In genomic region chr5:17575183-17575495, GRCm38 (mm10) we compare ENCODE assay signal across 8 mouse cellular contexts. TPM values are rescaled to one million over a fixed set of nuclear protein-coding genes. Genes with fewer than 3 reads are reported as not detected.
A peak's percentile ranks its signal among the peaks of the same experiment; 100 is the strongest.
DNase-seq lines count a peak whose midpoint lies in the region; ATAC-seq and TF ChIP-seq lines count a peak whose summit lies in the region.

No protein-coding gene starts in this region.

- intact Hi-C loops in left cerebral cortex, postnatal 36 days (cut with DNase I), result loop anchor here (5.0 to 10.0 kb wide), 2 partner anchors 463 to 620 kb away; no protein-coding TSS in a partner anchor

- H3K9me3 ChIP-seq in intestine, postnatal 0 days (ENCODE audit: control insufficient read depth), result no peaks in the 10 kb centered on the region

- TF ChIP-seq POLR2A in embryonic fibroblast, embryonic 13.5 days (IDR thresholded peaks at IDR 0.05; ENCODE audit: low read depth, low read length), result no peak
- TF ChIP-seq POLR2A in olfactory bulb, adult 2 months (IDR thresholded peaks at IDR 0.05; ENCODE audit: insufficient read depth, low read depth, low read length), result no peak

- no peaks in the 10 kb centered on the region for H3K36me3 ChIP-seq in intestine, postnatal 0 days (ENCODE audit: control insufficient read depth, insufficient read depth)

- no peak for DNase-seq in layer of hippocampus, adult 2 months (ENCODE audit: low spot score in 2 of 2)
- DNase-seq in layer of hippocampus, postnatal 14 days (ENCODE audit: low spot score in 2 of 2), result no peak
- no peak for DNase-seq in cerebellum, postnatal 10 days
- no peak for DNase-seq in left cerebral cortex, postnatal 36 days (ENCODE audit: low spot score in 2 of 2)
- no peak for DNase-seq in spleen, adult 12 weeks (ENCODE audit: low spot score)

- TF ChIP-seq CTCF in layer of hippocampus, adult 2 months (conservative IDR thresholded peaks at IDR 0.05), result no peak
- TF ChIP-seq CTCF in embryonic fibroblast, embryonic 13.5 days (IDR thresholded peaks at IDR 0.05; ENCODE audit: borderline replicate concordance, insufficient read depth, low read length), result no peak
- TF ChIP-seq CTCF in intestine, postnatal 0 days (IDR thresholded peaks at IDR 0.05; ENCODE audit: low read depth), result no peak
- no peak for TF ChIP-seq CTCF in olfactory bulb, adult 2 months (IDR thresholded peaks at IDR 0.05; ENCODE audit: insufficient read depth, low read depth, low read length)

- peak overlapping the region; percentile 63 for H3K9ac ChIP-seq in intestine, postnatal 0 days (ENCODE audit: low read depth, low read length)

- peaks cover 2% of the 10 kb centered on the region for H3K4me1 ChIP-seq in embryonic fibroblast, embryonic 13.5 days (ENCODE audit: control insufficient read depth, insufficient read depth, low read length)
- no peaks in the 10 kb centered on the region for H3K4me1 ChIP-seq in intestine, postnatal 0 days (replicated peaks; ENCODE audit: control insufficient read depth, insufficient read depth, low read length)
- no peaks in the 10 kb centered on the region for H3K4me1 ChIP-seq in olfactory bulb, adult 2 months (ENCODE audit: control insufficient read depth, insufficient read depth, low read length)

- 14% methylated on average over 7 of the region's 7 CpGs for WGBS in intestine, postnatal 0 days
- WGBS in olfactory bulb, adult 2 months, result 26% methylated on average over 7 of the region's 7 CpGs

- peak overlapping the region; percentile 77 for H3K4me2 ChIP-seq in intestine, postnatal 0 days (replicated peaks; ENCODE audit: low read depth)

- H3K27me3 ChIP-seq in intestine, postnatal 0 days (replicated peaks; ENCODE audit: control insufficient read depth, insufficient read depth, low read length), result no peaks in the 10 kb centered on the region

- ATAC-seq in intestine, postnatal 0 days, result no peak

- H3K27ac ChIP-seq in layer of hippocampus, adult 2 months, result peak overlapping the region; percentile 71; the same call in 1 of the 2 replicates
- H3K27ac ChIP-seq in embryonic fibroblast, embryonic 13.5 days (ENCODE audit: insufficient read depth, low read length), result no peak overlapping the region
- peak overlapping the region; percentile 63; the same call in 1 of the 2 replicates for H3K27ac ChIP-seq in intestine, postnatal 0 days (ENCODE audit: low read depth, low read length)
- H3K27ac ChIP-seq in olfactory bulb, adult 2 months (ENCODE audit: insufficient read depth, low read depth, low read length), result no peak overlapping the region

- peak overlapping the region; percentile 69 for H3K4me3 ChIP-seq in layer of hippocampus, adult 2 months
- H3K4me3 ChIP-seq in embryonic fibroblast, embryonic 13.5 days (ENCODE audit: insufficient read depth, low read length), result peak overlapping the region; percentile 80
- peak overlapping the region; percentile 61 for H3K4me3 ChIP-seq in intestine, postnatal 0 days (ENCODE audit: low read depth, low read length)
- H3K4me3 ChIP-seq in olfactory bulb, adult 2 months (ENCODE audit: insufficient read depth, low read depth, low read length), result peak overlapping the region; percentile 79

RNA-seq across cellular contexts. Expression of gene Sema3c, which starts 1.1 kb away (rescaled TPM):
- total RNA-seq in layer of hippocampus, adult 2 months (2021), result 10 to 100 TPM; 17.1 to 19.7 TPM
- total RNA-seq in layer of hippocampus, postnatal 14 days (2021), result 10 to 100 TPM; 48.7 to 52.1 TPM
- 27.9 and 35.7 TPM in 2 replicates for polyA plus RNA-seq in embryonic fibroblast, embryonic 13.5 days (2011; ENCODE audit: insufficient read length, low read depth, missing spikeins)
- polyA plus RNA-seq in intestine, postnatal 0 days (2015; fragmentation: Nextera tagmentation; extraction: Ambion mirVana), result 9.6 and 11.7 TPM in 2 replicates
- polyA plus RNA-seq in olfactory bulb, adult 2 months (2012; ENCODE audit: insufficient read depth, insufficient read length, low replicate concordance, missing spikeins), result not detected in 2 replicates
- total RNA-seq in left cerebral cortex, postnatal 36 days (2021), result 10 to 100 TPM; 18.5 to 19.6 TPM

Comparison
In these comparisons a context has a peak if more than half of its experiments do, and no peak if none do; other contexts are left out.
1. H3K27ac ChIP-seq: peak in layer of hippocampus, adult 2 months (single experiment) and intestine, postnatal 0 days (single experiment); none in embryonic fibroblast, embryonic 13.5 days (single experiment) and olfactory bulb, adult 2 months (single experiment).
2. Peak in every context shown above with its lines, with median percentiles within 50 percentile points of each other: H3K4me3 ChIP-seq.